Mouse (Mus musculus): ENCODE results near the gene Tcp10a. TPM values are rescaled to one million over a fixed set of nuclear protein-coding genes. Genes with fewer than 3 reads are reported as not detected.

The Tcp10a gene
- under 1 TPM; 0.22 to 0.99 TPM for total RNA-seq (2023)

GRCm38 (mm10) chr17:7324346-7324745 is at the start of gene Tcp10a:
Gene Tcp10a, plus strand, starts transcription at chr17:7324646.

GRCm38 (mm10) chr17:7352596-7352995 is 28.1 kb downstream of the Tcp10a start, which contains the start of gene Ttll2:
Gene Ttll2, minus strand, starts transcription at chr17:7352696.

GRCm38 (mm10) chr17:7371879-7372278 is 47.4 kb downstream of the Tcp10a start, which contains the start of gene Gm49630:
Gene Gm49630, minus strand, starts transcription at chr17:7371979.

GRCm38 (mm10) chr17:7385364-7385763 is 60.9 kb downstream of the Tcp10a start, which contains the start of gene Unc93a2:
Gene Unc93a2, minus strand, starts transcription at chr17:7385464.

Other genes with a start within 250 kb of the Tcp10a start
- gene Rps6ka2, start 154.5 kb upstream of the Tcp10a start, total RNA-seq (2023), result 10 to 100 TPM; 41.8 to 47.5 TPM
- gene Ttll2, start 28.1 kb downstream of the Tcp10a start, total RNA-seq (2023), result not detected
- gene Gm49630, start 47.3 kb downstream of the Tcp10a start, total RNA-seq (2023), result not detected
- under 1 TPM; 0.59 to 0.66 TPM for gene Unc93a2, start 60.8 kb downstream of the Tcp10a start, total RNA-seq (2023)

All from neutrophil, adult 83 days (primary cell).